Mouse (Mus musculus) liver, embryonic 16.5 days (tissue): Measurements from ENCODE around the gene Ambra1. TPM values are rescaled to one million over a fixed set of nuclear protein-coding genes. Genes with fewer than 3 reads are reported as not detected.

Source experiments
- ATAC-seq: fragments of 200-750 bp; cut with Nextera tagmentation; 2 replicates; pipeline ENCODE4 v1.8.0; 2017; ENCODE audit warnings: low read depth, mild to moderate bottlenecking, moderate number of reproducible peaks, moderate library complexity
- H3K27ac ChIP-seq: fragments of 300-500 bp; sonication (generic); 2 replicates; pipeline ENCODE4 v1.5.1; 2014; ENCODE audit warnings: mild to moderate bottlenecking, low read length
- H3K27me3 ChIP-seq: fragments of 300-500 bp; sonication (generic); 2 replicates; pipeline ENCODE4 v1.6.1; 2014; ENCODE audit warnings: low read depth, low read length, mixed read lengths; ENCODE audit not compliant: control insufficient read depth, insufficient read depth
- H3K36me3 ChIP-seq: fragments of 300-500 bp; sonication (generic); 2 replicates; pipeline ENCODE4 v1.6.1; 2014; ENCODE audit warnings: mild to moderate bottlenecking; ENCODE audit not compliant: control insufficient read depth, insufficient read depth
- H3K4me1 ChIP-seq: fragments of 300-500 bp; sonication (generic); 2 replicates; pipeline ENCODE4 v1.6.1; 2014; ENCODE audit warnings: low read depth, low read length, mixed read lengths; ENCODE audit not compliant: control insufficient read depth
- H3K4me2 ChIP-seq: fragments of 300-500 bp; sonication (generic); 2 replicates; pipeline ENCODE4 v1.6.1; 2014; ENCODE audit warnings: low read depth, low read length, mixed read lengths
- H3K4me3 ChIP-seq: fragments of 300-500 bp; sonication (generic); 2 replicates; pipeline ENCODE4 v1.5.1; 2014; ENCODE audit warnings: low read depth, mild to moderate bottlenecking, low read length
- H3K9ac ChIP-seq: fragments of 300-500 bp; sonication (generic); 2 replicates; pipeline ENCODE4 v1.6.1; 2014; ENCODE audit warnings: low read depth, low read length
- H3K9me3 ChIP-seq: fragments of 300-500 bp; sonication (generic); replicated peaks from 2 replicates; pipeline ENCODE4 v1.6.1; 2016; ENCODE audit warnings: low read length; ENCODE audit not compliant: control insufficient read depth
- WGBS: fragments of 180-500 bp; shearing (Covaris S2); extraction: QIAGEN DNeasy Blood & Tissue Kit; methylation state at CpG from one replicate; pipeline ENCODE4 v1.1.7; 2014; ENCODE audit not compliant: insufficient replicate concordance; 5-methylcytosine and 5-hydroxymethylcytosine counted together
- polyA plus RNA-seq: library from polyadenylated mRNA; unstranded; fragments of >200 nt; fragmentation: Nextera tagmentation; extraction: Ambion mirVana; gene quantifications from 2 replicates; pipeline ENCODE4 v1.2.1, GENCODE M21; 2015

Ambra1 gene
- polyA plus RNA-seq, 1 experiment from 2014 or later, result 6.1 TPM

GRCm38 (mm10) chr2:91705736-91706135 lies 24.2 kb upstream of the Ambra1 start:
- Histone ChIP-seq H3K4me1 (peaks cover 7% of the 10 kb centered on the region), H3K36me3 (no peaks in the 10 kb centered on the region), H3K27ac (no peak overlapping the region), H3K4me3 (no peak overlapping the region), H3K4me2 (no peak overlapping the region), H3K9me3 (no peaks in the 10 kb centered on the region), H3K27me3 (no peaks in the 10 kb centered on the region), H3K9ac (no peak overlapping the region)
- ATAC-seq, result no peak
- WGBS, result 57% methylated on average over 6 of the region's 6 CpGs

GRCm38 (mm10) chr2:91706456-91706855 lies 23.5 kb upstream of the Ambra1 start:
- H3K27ac ChIP-seq, result no peak overlapping the region
- no peak for ATAC-seq
- H3K4me3 ChIP-seq, result no peak overlapping the region
- no peak overlapping the region for H3K9ac ChIP-seq
- H3K4me1 ChIP-seq, result peaks cover 8% of the 10 kb centered on the region
- no peaks in the 10 kb centered on the region for H3K36me3 ChIP-seq
- no peak overlapping the region for H3K4me2 ChIP-seq
- no peaks in the 10 kb centered on the region for H3K27me3 ChIP-seq
- no peaks in the 10 kb centered on the region for H3K9me3 ChIP-seq

- WGBS, result 92% methylated on average over 6 of the region's 6 CpGs
- Histone ChIP-seq H3K27ac (no peak overlapping the region), H3K4me1 (peaks cover 15% of the 10 kb centered on the region), H3K9ac (no peak overlapping the region), H3K4me3 (no peak overlapping the region), H3K4me2 (no peak overlapping the region), H3K36me3 (no peaks in the 10 kb centered on the region), H3K27me3 (no peaks in the 10 kb centered on the region), H3K9me3 (no peaks in the 10 kb centered on the region)
- no peak for ATAC-seq
Measured at GRCm38 (mm10) chr2:91708361-91708760, 21.6 kb upstream of the Ambra1 start.

- Histone ChIP-seq H3K9me3 (no peaks in the 10 kb centered on the region), H3K27me3 (no peaks in the 10 kb centered on the region), H3K4me3 (peak within 1 kb of the TSS; percentile 84), H3K36me3 (no peaks in the 10 kb centered on the region), H3K4me1 (peaks cover 15% of the 10 kb centered on the region), H3K9ac (peak within 1 kb of the TSS; percentile 83), H3K4me2 (peak within 1 kb of the TSS; percentile 68), H3K27ac (peak within 1 kb of the TSS; percentile 93)
- WGBS, result 0% methylated on average over 66 of the region's 66 CpGs
- ATAC-seq, result peak; percentile 99
Measured at GRCm38 (mm10) chr2:91710272-91711234, 19.4 kb upstream of the Ambra1 start, which contains the start of the genes Atg13 and Harbi1. Gene Atg13 (minus strand): TSS chr2:91710576. Gene Harbi1 (plus strand): TSS chr2:91710852.

GRCm38 (mm10) chr2:91711256-91711925 lies 18.5 kb upstream of the Ambra1 start:
- ATAC-seq, result no peak
- peak overlapping the region; percentile 68 for H3K4me2 ChIP-seq
- no peaks in the 10 kb centered on the region for H3K27me3 ChIP-seq
- H3K4me3 ChIP-seq, result peak overlapping the region; percentile 84
- no peaks in the 10 kb centered on the region for H3K9me3 ChIP-seq
- peak overlapping the region; percentile 93 for H3K27ac ChIP-seq
- no peaks in the 10 kb centered on the region for H3K36me3 ChIP-seq
- H3K9ac ChIP-seq, result peak overlapping the region; percentile 81
- WGBS, result under 1% methylated on average over 8 of the region's 8 CpGs
- peaks cover 15% of the 10 kb centered on the region for H3K4me1 ChIP-seq

GRCm38 (mm10) chr2:91714921-91715320 lies 15.0 kb upstream of the Ambra1 start:
- Histone ChIP-seq H3K36me3 (no peaks in the 10 kb centered on the region), H3K27me3 (no peaks in the 10 kb centered on the region), H3K4me1 (peaks cover 8% of the 10 kb centered on the region), H3K9me3 (no peaks in the 10 kb centered on the region), H3K4me2 (no peak overlapping the region), H3K27ac (no peak overlapping the region), H3K9ac (no peak overlapping the region), H3K4me3 (no peak overlapping the region)
- no peak for ATAC-seq
- 67% methylated on average over 1 of the region's 1 CpGs for WGBS

- H3K4me1 ChIP-seq, result no peaks in the 10 kb centered on the region
- no peaks in the 10 kb centered on the region for H3K9me3 ChIP-seq
- 58% methylated on average over 6 of the region's 6 CpGs for WGBS
- H3K4me3 ChIP-seq, result no peak overlapping the region
- no peak overlapping the region for H3K4me2 ChIP-seq
- H3K27ac ChIP-seq, result 0 out of 2 replicates have a peak overlapping the region, but pooled peaks have one; percentile 41
- no peak overlapping the region for H3K9ac ChIP-seq
- peak; percentile 76 for ATAC-seq
- no peaks in the 10 kb centered on the region for H3K27me3 ChIP-seq
- H3K36me3 ChIP-seq, result no peaks in the 10 kb centered on the region
Measured at GRCm38 (mm10) chr2:91718276-91718675, 11.7 kb upstream of the Ambra1 start.

GRCm38 (mm10) chr2:91723382-91723781 lies 6.6 kb upstream of the Ambra1 start:
- Histone ChIP-seq H3K36me3 (no peaks in the 10 kb centered on the region), H3K9me3 (no peaks in the 10 kb centered on the region), H3K4me2 (no peak overlapping the region), H3K9ac (no peak overlapping the region), H3K27ac (no peak overlapping the region), H3K27me3 (no peaks in the 10 kb centered on the region), H3K4me3 (no peak overlapping the region), H3K4me1 (no peaks in the 10 kb centered on the region; the same call in 1 of the 2 replicates)
- no peak for ATAC-seq
- 68% methylated on average over 4 of the region's 4 CpGs for WGBS

- no peaks in the 10 kb centered on the region for H3K9me3 ChIP-seq
- no peak overlapping the region for H3K27ac ChIP-seq
- H3K4me2 ChIP-seq, result no peak overlapping the region
- H3K27me3 ChIP-seq, result no peaks in the 10 kb centered on the region
- H3K9ac ChIP-seq, result no peak overlapping the region
- no peak for ATAC-seq
- H3K4me1 ChIP-seq, result no peaks in the 10 kb centered on the region; the same call in 1 of the 2 replicates
- no peak overlapping the region for H3K4me3 ChIP-seq
- no peaks in the 10 kb centered on the region for H3K36me3 ChIP-seq
Measured at GRCm38 (mm10) chr2:91723951-91724350, 6.0 kb upstream of the Ambra1 start.
